Mouse (Mus musculus) lung, adult 2 months (tissue): ENCODE measurements at regions not wholly inside any gene's neighbourhood (a gene's known extent, or its start where the extent isn't known, plus 50 kb on each side); places are given as distances from the start of the nearest gene placed in this dataset.

ENCODE experiments used
- CTCF ChIP-seq: fragments of 200-500 bp; IDR thresholded peaks from 2 replicates; pipeline ENCODE4 v1.5.1; 2011; ENCODE audit warnings: mild to moderate bottlenecking, low read length, control low read depth; ENCODE audit not compliant: insufficient read depth
- POLR2A ChIP-seq: fragments of 200-500 bp; IDR thresholded peaks from 2 replicates; pipeline ENCODE4 v1.6.1; 2011; ENCODE audit warnings: low read depth, mild to moderate bottlenecking, control low read depth, low read length, borderline replicate concordance; ENCODE audit errors: extremely low read depth

DNA sequence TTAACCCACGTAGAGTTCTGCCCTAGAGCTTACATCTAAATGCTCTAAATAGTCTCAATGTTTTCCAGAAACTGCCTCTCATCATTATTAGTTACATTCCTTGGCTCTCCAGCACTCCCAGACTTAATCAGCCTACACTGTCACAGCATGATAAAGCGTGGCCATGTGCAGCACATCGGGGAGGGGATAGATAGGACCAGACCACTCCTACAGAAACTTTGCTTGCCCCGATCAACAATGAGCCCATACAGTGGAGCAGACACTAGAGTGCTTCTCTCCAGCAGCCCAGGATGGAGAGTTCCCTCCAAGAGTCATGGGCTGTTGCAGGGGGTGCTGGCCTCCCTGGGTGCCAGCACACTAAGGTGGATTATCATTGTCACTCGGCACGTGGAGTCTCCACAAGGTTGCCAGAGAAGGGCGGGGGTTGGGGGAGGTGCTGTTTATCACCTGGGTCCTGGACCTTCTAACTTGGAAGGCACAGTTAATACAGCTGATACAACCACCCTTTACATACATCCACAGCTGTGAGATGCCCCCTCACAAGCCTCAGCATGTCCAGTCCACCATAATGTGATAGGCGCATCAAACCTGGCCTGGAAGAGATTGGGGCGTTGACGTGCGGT lies 73.4 kb upstream of the Armc2 start:
- TF ChIP-seq POLR2A (no peak), CTCF (no peak)
